Mouse (Mus musculus) heart, postnatal 0 days (tissue): ENCODE data around the gene Cyp2b19.

Source experiments
- CTCF ChIP-seq: IDR thresholded peaks from 2 replicates; pipeline ENCODE4 v1.5.1; 2016; ENCODE audit warnings: antibody characterized with exemption, control low read depth, low read depth
- EP300 ChIP-seq: IDR thresholded peaks from 2 replicates; pipeline ENCODE4 v1.6.1; 2016; ENCODE audit warnings: antibody characterized with exemption, low read depth

GRCm38 (mm10) chr7:26808592-26808991 is 51.6 kb downstream of the Cyp2b19 start, which contains the start of gene Cyp2g1:
- no peak for TF ChIP-seq CTCF
- TF ChIP-seq EP300: no peak
